Mouse (Mus musculus) limb, embryonic 12.5 days (tissue): ENCODE measurements at regions not wholly inside any gene's neighbourhood (a gene's known extent, or its start where the extent isn't known, plus 50 kb on each side); places are given as distances from the start of the nearest gene placed in this dataset.

Experiments used
- ATAC-seq: fragments of 200-750 bp; cut with Nextera tagmentation; 2 replicates; pipeline ENCODE4 v1.8.0; 2017; ENCODE audit warnings: low read depth, moderate TSS enrichment; ENCODE audit not compliant: insufficient number of reproducible peaks, insufficient read depth, low FRiP score, low TSS enrichment
- H3K27ac ChIP-seq: fragments of 300-500 bp; sonication (generic); 2 replicates; pipeline ENCODE4 v1.5.1; 2016; ENCODE audit warnings: mild to moderate bottlenecking, moderate library complexity
- H3K27me3 ChIP-seq: fragments of 300-500 bp; sonication (generic); 2 replicates; pipeline ENCODE4 v1.6.1; 2016; ENCODE audit warnings: mild to moderate bottlenecking, moderate library complexity
- H3K36me3 ChIP-seq: fragments of 300-500 bp; sonication (generic); 2 replicates; pipeline ENCODE4 v1.6.1; 2016; ENCODE audit warnings: mild to moderate bottlenecking, moderate library complexity
- H3K4me1 ChIP-seq: fragments of 300-500 bp; sonication (generic); replicated peaks from 2 replicates; pipeline ENCODE4 v1.6.1; 2016
- H3K4me2 ChIP-seq: fragments of 300-500 bp; sonication (generic); 2 replicates; pipeline ENCODE4 v1.6.1; 2016; ENCODE audit warnings: mild to moderate bottlenecking, moderate library complexity
- H3K4me3 ChIP-seq: fragments of 300-500 bp; sonication (generic); replicated peaks from 2 replicates; pipeline ENCODE4 v1.5.1; 2016; ENCODE audit warnings: mild to moderate bottlenecking
- H3K9ac ChIP-seq: fragments of 300-500 bp; sonication (generic); replicated peaks from 2 replicates; pipeline ENCODE4 v1.6.1; 2016; ENCODE audit warnings: mild to moderate bottlenecking, moderate library complexity
- H3K9me3 ChIP-seq: fragments of 300-500 bp; sonication (generic); 2 replicates; pipeline ENCODE4 v1.6.1; 2016; ENCODE audit warnings: mild to moderate bottlenecking, moderate library complexity
- WGBS: fragments of 180-500 bp; shearing (Covaris S2); methylation state at CpG from one replicate; pipeline ENCODE4 v1.1.7; 2016; 5-methylcytosine and 5-hydroxymethylcytosine counted together

DNA sequence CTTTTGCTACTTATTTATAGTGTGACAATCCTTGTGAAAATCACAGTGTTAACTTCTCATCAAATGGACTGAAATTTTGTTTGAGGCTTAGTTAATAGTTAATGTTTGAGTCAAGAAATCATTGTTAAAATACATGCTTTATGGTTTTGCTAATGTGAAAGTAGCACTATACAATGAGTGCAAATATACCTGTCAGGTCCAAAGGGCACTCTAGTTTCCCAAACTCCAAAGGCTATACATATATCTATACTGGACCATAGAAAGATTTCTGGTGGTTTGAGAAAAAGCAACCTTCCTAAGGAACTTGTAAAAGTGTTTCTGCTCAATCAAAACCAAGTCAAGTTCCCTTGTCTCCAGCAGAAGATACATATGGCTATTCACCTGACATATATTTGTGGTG lies 258.3 kb upstream of the Dsel start:
- ATAC-seq: no peak
- Histone ChIP-seq H3K4me1 (no peaks in the 10 kb centered on the region), H3K4me2 (no peak overlapping the region), H3K9ac (no peak overlapping the region), H3K27me3 (no peaks in the 10 kb centered on the region), H3K4me3 (no peak overlapping the region), H3K9me3 (no peaks in the 10 kb centered on the region), H3K36me3 (no peaks in the 10 kb centered on the region), H3K27ac (no peak overlapping the region)

DNA sequence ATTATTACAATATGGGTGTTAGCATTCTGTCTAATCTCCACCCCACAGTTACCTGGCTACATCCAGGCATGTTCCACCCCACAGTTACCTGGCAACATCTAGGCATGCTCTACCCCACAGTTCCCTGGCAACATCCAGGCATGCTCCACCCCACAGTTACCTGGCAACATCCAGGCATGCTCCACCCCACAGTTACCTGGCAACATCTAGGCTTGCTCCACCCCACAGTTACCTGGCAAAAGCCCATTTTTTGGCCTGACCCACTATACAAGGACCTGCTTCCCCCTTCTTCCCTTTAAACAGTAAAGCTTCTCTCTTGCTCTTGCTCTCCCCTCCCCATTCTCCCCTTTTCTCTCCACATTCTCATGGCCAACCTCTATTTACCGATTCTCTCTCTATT lies 238.7 kb upstream of the Dsel start:
- 94% methylated on average over 1 of the region's 1 CpGs for WGBS
- H3K9ac ChIP-seq: no peak overlapping the region
- no peak overlapping the region for H3K4me2 ChIP-seq
- H3K4me3 ChIP-seq: no peak overlapping the region
- H3K4me1 ChIP-seq: no peaks in the 10 kb centered on the region
- no peak overlapping the region for H3K27ac ChIP-seq
- no peaks in the 10 kb centered on the region for H3K36me3 ChIP-seq
- no peaks in the 10 kb centered on the region for H3K27me3 ChIP-seq
- no peaks in the 10 kb centered on the region for H3K9me3 ChIP-seq
- ATAC-seq: no peak

DNA sequence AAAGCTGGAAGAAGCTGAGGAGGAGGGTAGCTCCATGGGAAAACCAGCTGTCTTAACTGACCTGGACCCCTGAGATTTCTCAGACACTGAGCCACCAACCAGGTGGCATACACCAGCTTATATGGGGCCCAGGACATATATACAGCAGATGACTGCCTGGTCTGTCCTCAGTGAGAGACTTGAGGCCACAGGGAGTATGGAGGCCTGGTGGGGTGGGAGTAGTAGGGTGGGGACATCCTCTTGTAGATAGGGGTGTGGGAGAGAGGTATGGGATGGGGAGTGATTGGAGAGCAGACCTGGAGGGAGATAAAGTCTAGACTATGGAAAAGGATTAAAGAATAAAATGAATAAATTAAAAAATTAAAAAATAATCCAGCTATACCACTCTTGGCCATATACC lies 195.2 kb upstream of the Dsel start:
- Histone ChIP-seq H3K4me3 (no peak overlapping the region), H3K9me3 (no peaks in the 10 kb centered on the region), H3K27me3 (no peaks in the 10 kb centered on the region), H3K4me2 (no peak overlapping the region), H3K4me1 (no peaks in the 10 kb centered on the region), H3K9ac (no peak overlapping the region), H3K36me3 (no peaks in the 10 kb centered on the region), H3K27ac (no peak overlapping the region)
- peak; percentile 6; the same call in 1 of the 2 replicates for ATAC-seq

DNA sequence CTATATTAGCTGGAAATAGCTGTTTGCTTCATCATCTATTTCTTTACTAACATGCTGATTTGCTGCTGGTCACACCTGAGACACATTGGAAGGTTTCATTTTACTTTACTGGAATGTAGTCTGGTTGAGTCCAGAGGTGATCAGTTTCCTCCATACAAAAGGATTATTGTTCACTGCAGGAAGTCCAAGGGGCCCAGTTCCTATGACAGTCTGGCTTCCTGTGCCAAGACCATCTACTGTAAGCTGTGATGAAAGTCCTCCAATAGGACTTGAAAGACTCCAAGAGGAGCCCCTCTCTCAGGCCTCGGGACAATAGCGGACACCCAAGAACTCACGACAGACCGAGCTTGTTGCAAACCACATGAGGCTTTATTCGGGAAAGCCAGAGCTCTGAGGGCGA lies 189.2 kb upstream of the Dsel start:
- no peaks in the 10 kb centered on the region for H3K4me1 ChIP-seq
- no peaks in the 10 kb centered on the region for H3K9me3 ChIP-seq
- H3K4me3 ChIP-seq: no peak overlapping the region
- WGBS: 85% methylated on average over 6 of the region's 6 CpGs
- H3K27ac ChIP-seq: no peak overlapping the region
- no peaks in the 10 kb centered on the region for H3K36me3 ChIP-seq
- H3K9ac ChIP-seq: no peak overlapping the region
- H3K4me2 ChIP-seq: no peak overlapping the region
- no peak for ATAC-seq
- H3K27me3 ChIP-seq: no peaks in the 10 kb centered on the region

DNA sequence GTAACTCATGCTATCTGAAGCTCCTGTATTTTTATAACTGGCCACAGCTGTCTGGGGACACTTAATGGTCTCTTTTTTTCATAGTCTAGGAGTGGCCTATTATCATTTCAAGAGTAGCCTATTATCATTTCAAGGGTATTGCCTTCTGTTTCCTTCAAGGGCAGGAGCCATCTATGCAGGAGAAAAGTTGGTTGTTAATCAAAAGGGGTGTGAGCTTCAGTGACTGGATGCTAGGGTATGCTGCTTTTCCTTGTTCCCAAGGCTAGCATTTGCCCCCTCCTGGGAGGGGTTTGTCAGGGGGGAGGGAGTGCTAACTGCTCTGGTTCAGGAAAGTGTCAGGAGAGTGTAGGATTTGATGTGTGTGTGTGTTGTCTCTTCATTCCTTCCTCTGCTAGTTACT lies 178.3 kb upstream of the Dsel start:
- ATAC-seq: no peak
- H3K36me3 ChIP-seq: no peaks in the 10 kb centered on the region
- no peak overlapping the region for H3K4me3 ChIP-seq
- H3K9me3 ChIP-seq: no peaks in the 10 kb centered on the region
- no peaks in the 10 kb centered on the region for H3K27me3 ChIP-seq
- no peak overlapping the region for H3K27ac ChIP-seq
- no peak overlapping the region for H3K4me2 ChIP-seq
- no peak overlapping the region for H3K9ac ChIP-seq
- H3K4me1 ChIP-seq: no peaks in the 10 kb centered on the region

DNA sequence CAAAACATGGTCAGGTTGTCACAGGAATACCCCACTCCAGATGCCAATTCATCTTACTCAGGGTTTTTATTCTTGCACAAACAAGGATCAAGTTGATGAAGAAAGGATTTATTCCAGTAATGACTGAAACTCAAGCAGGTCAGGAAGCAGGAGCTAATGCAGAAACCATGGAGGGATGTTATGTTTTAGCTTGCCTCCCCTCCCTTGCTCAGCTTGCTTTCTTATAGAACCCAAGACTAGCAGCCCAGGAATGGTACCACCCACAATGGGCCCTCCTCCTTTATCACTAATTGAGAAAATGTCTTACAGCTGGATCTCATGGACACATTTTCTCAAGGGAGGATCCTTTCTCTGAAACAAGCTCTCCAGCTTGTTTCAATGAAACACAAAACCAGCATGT lies 175.2 kb upstream of the Dsel start:
- Histone ChIP-seq H3K9ac (no peak overlapping the region), H3K27me3 (no peaks in the 10 kb centered on the region), H3K4me1 (no peaks in the 10 kb centered on the region), H3K36me3 (no peaks in the 10 kb centered on the region), H3K4me2 (no peak overlapping the region), H3K4me3 (no peak overlapping the region), H3K27ac (no peak overlapping the region), H3K9me3 (peaks cover 4% of the 10 kb centered on the region; the same call in 1 of the 2 replicates)
- no peak for ATAC-seq

DNA sequence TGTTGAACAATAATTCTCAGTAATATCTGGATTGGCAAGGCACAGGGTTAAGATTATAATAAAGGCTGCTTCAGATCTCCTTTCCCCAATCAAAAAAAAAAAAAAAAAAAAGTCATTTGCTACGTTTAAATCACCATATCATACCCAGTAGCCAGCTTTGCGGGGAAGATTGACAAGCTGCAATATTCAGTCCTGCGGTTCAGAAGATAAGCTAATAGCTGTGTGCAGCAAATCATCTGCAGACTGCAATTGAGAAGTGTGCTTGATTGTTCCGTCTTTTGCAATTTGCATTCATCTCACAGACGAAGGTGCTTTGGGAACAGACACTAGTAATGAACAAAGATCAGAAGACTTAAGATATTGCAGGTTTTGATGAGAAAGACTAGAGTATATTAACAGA lies 163.8 kb upstream of the Dsel start:
- 78% methylated on average over 5 of the region's 5 CpGs for WGBS
- no peak overlapping the region for H3K4me2 ChIP-seq

More for the DNA sequence above, 163.8 kb upstream of the Dsel start:
- H3K4me3 ChIP-seq: no peak overlapping the region
- ATAC-seq: no peak
- no peaks in the 10 kb centered on the region for H3K4me1 ChIP-seq
- H3K27me3 ChIP-seq: no peaks in the 10 kb centered on the region
- H3K9ac ChIP-seq: no peak overlapping the region
- no peaks in the 10 kb centered on the region for H3K9me3 ChIP-seq
- H3K36me3 ChIP-seq: no peaks in the 10 kb centered on the region
- no peak overlapping the region for H3K27ac ChIP-seq
